Mouse (Mus musculus): ENCODE measurements at regions not wholly inside any gene's neighbourhood (a gene's known extent, or its start where the extent isn't known, plus 50 kb on each side); places are given as distances from the start of the nearest gene placed in this dataset.

- no peaks in the 10 kb centered on the region for H3K27me3 ChIP-seq (ENCODE audit: control insufficient read depth, insufficient read depth, low read length, poor library complexity, severe bottlenecking)
- no peak for DNase-seq (ENCODE audit: low read depth, low spot score)
- no peaks in the 10 kb centered on the region for H3K36me3 ChIP-seq (ENCODE audit: control insufficient read depth, insufficient read depth, low read length, poor library complexity, severe bottlenecking)
These were observed 175.7 kb upstream of the Zfp618 start for GRCm38 (mm10) chr4:62789696-62790095.

- H3K27me3 ChIP-seq (ENCODE audit: control insufficient read depth, insufficient read depth, low read length, poor library complexity, severe bottlenecking), result no peaks in the 10 kb centered on the region
- H3K36me3 ChIP-seq (ENCODE audit: control insufficient read depth, insufficient read depth, low read length, poor library complexity, severe bottlenecking), result no peaks in the 10 kb centered on the region
- DNase-seq (ENCODE audit: low read depth, low spot score), result no peak
These were observed 171.8 kb upstream of the Zfp618 start for GRCm38 (mm10) chr4:62793582-62793981.

GRCm38 (mm10) chr4:62795538-62795937 lies 169.8 kb upstream of the Zfp618 start:
- Histone ChIP-seq H3K36me3 (ENCODE audit: control insufficient read depth, insufficient read depth, low read length, poor library complexity, severe bottlenecking) (no peaks in the 10 kb centered on the region), H3K27me3 (ENCODE audit: control insufficient read depth, insufficient read depth, low read length, poor library complexity, severe bottlenecking) (no peaks in the 10 kb centered on the region)
- no peak for DNase-seq (ENCODE audit: low read depth, low spot score)

GRCm38 (mm10) chr4:62799923-62800322 lies 165.4 kb upstream of the Zfp618 start:
- DNase-seq (ENCODE audit: low read depth, low spot score), result no peak
- Histone ChIP-seq H3K27me3 (ENCODE audit: control insufficient read depth, insufficient read depth, low read length, poor library complexity, severe bottlenecking) (no peaks in the 10 kb centered on the region), H3K36me3 (ENCODE audit: control insufficient read depth, insufficient read depth, low read length, poor library complexity, severe bottlenecking) (no peaks in the 10 kb centered on the region)

GRCm38 (mm10) chr4:62805841-62806240 lies 159.5 kb upstream of the Zfp618 start:
- DNase-seq (ENCODE audit: low read depth, low spot score), result no peak
- Histone ChIP-seq H3K27me3 (ENCODE audit: control insufficient read depth, insufficient read depth, low read length, poor library complexity, severe bottlenecking) (no peaks in the 10 kb centered on the region), H3K36me3 (ENCODE audit: control insufficient read depth, insufficient read depth, low read length, poor library complexity, severe bottlenecking) (no peaks in the 10 kb centered on the region)

GRCm38 (mm10) chr4:62806786-62807185 lies 158.6 kb upstream of the Zfp618 start:
- DNase-seq (ENCODE audit: low read depth, low spot score), result no peak
- no peaks in the 10 kb centered on the region for H3K36me3 ChIP-seq (ENCODE audit: control insufficient read depth, insufficient read depth, low read length, poor library complexity, severe bottlenecking)
- no peaks in the 10 kb centered on the region for H3K27me3 ChIP-seq (ENCODE audit: control insufficient read depth, insufficient read depth, low read length, poor library complexity, severe bottlenecking)

- no peaks in the 10 kb centered on the region for H3K27me3 ChIP-seq (ENCODE audit: control insufficient read depth, insufficient read depth, low read length, poor library complexity, severe bottlenecking)
- no peak for DNase-seq (ENCODE audit: low read depth, low spot score)
- H3K36me3 ChIP-seq (ENCODE audit: control insufficient read depth, insufficient read depth, low read length, poor library complexity, severe bottlenecking), result no peaks in the 10 kb centered on the region
These were observed 157.3 kb upstream of the Zfp618 start for GRCm38 (mm10) chr4:62807926-62808552.

GRCm38 (mm10) chr4:62808553-62808950 lies 156.8 kb upstream of the Zfp618 start:
- H3K27me3 ChIP-seq (ENCODE audit: control insufficient read depth, insufficient read depth, low read length, poor library complexity, severe bottlenecking), result no peaks in the 10 kb centered on the region
- no peaks in the 10 kb centered on the region for H3K36me3 ChIP-seq (ENCODE audit: control insufficient read depth, insufficient read depth, low read length, poor library complexity, severe bottlenecking)
- DNase-seq (ENCODE audit: low read depth, low spot score), result no peak

GRCm38 (mm10) chr4:62809048-62809447 lies 156.3 kb upstream of the Zfp618 start:
- no peak for DNase-seq (ENCODE audit: low read depth, low spot score)
- Histone ChIP-seq H3K27me3 (ENCODE audit: control insufficient read depth, insufficient read depth, low read length, poor library complexity, severe bottlenecking) (no peaks in the 10 kb centered on the region), H3K36me3 (ENCODE audit: control insufficient read depth, insufficient read depth, low read length, poor library complexity, severe bottlenecking) (no peaks in the 10 kb centered on the region)

- H3K27me3 ChIP-seq (ENCODE audit: control insufficient read depth, insufficient read depth, low read length, poor library complexity, severe bottlenecking), result no peaks in the 10 kb centered on the region
- no peaks in the 10 kb centered on the region for H3K36me3 ChIP-seq (ENCODE audit: control insufficient read depth, insufficient read depth, low read length, poor library complexity, severe bottlenecking)
- no peak for DNase-seq (ENCODE audit: low read depth, low spot score)
These were observed 145.5 kb upstream of the Zfp618 start for GRCm38 (mm10) chr4:62819889-62820288.

- no peaks in the 10 kb centered on the region for H3K36me3 ChIP-seq (ENCODE audit: control insufficient read depth, insufficient read depth, low read length, poor library complexity, severe bottlenecking)
- H3K27me3 ChIP-seq (ENCODE audit: control insufficient read depth, insufficient read depth, low read length, poor library complexity, severe bottlenecking), result no peaks in the 10 kb centered on the region
- DNase-seq (ENCODE audit: low read depth, low spot score), result no peak
These were observed 144.1 kb upstream of the Zfp618 start for GRCm38 (mm10) chr4:62821288-62821687.

GRCm38 (mm10) chr4:62822568-62822967 lies 142.8 kb upstream of the Zfp618 start:
- DNase-seq (ENCODE audit: low read depth, low spot score), result peak; percentile 27
- Histone ChIP-seq H3K36me3 (ENCODE audit: control insufficient read depth, insufficient read depth, low read length, poor library complexity, severe bottlenecking) (no peaks in the 10 kb centered on the region), H3K27me3 (ENCODE audit: control insufficient read depth, insufficient read depth, low read length, poor library complexity, severe bottlenecking) (no peaks in the 10 kb centered on the region)

- DNase-seq (ENCODE audit: low read depth, low spot score), result no peak
- Histone ChIP-seq H3K27me3 (ENCODE audit: control insufficient read depth, insufficient read depth, low read length, poor library complexity, severe bottlenecking) (no peaks in the 10 kb centered on the region), H3K36me3 (ENCODE audit: control insufficient read depth, insufficient read depth, low read length, poor library complexity, severe bottlenecking) (no peaks in the 10 kb centered on the region)
These were observed 142.3 kb upstream of the Zfp618 start for GRCm38 (mm10) chr4:62823082-62823481.

- Histone ChIP-seq H3K27me3 (ENCODE audit: control insufficient read depth, insufficient read depth, low read length, poor library complexity, severe bottlenecking) (no peaks in the 10 kb centered on the region), H3K36me3 (ENCODE audit: control insufficient read depth, insufficient read depth, low read length, poor library complexity, severe bottlenecking) (no peaks in the 10 kb centered on the region)
- no peak for DNase-seq (ENCODE audit: low read depth, low spot score)
These were observed 141.7 kb upstream of the Zfp618 start for GRCm38 (mm10) chr4:62823555-62824250.

- no peak for DNase-seq (ENCODE audit: low read depth, low spot score)
- no peaks in the 10 kb centered on the region for H3K27me3 ChIP-seq (ENCODE audit: control insufficient read depth, insufficient read depth, low read length, poor library complexity, severe bottlenecking)
- no peaks in the 10 kb centered on the region for H3K36me3 ChIP-seq (ENCODE audit: control insufficient read depth, insufficient read depth, low read length, poor library complexity, severe bottlenecking)
These were observed 140.8 kb upstream of the Zfp618 start for GRCm38 (mm10) chr4:62824581-62824980.

- Histone ChIP-seq H3K36me3 (ENCODE audit: control insufficient read depth, insufficient read depth, low read length, poor library complexity, severe bottlenecking) (no peaks in the 10 kb centered on the region), H3K27me3 (ENCODE audit: control insufficient read depth, insufficient read depth, low read length, poor library complexity, severe bottlenecking) (no peaks in the 10 kb centered on the region)
- no peak for DNase-seq (ENCODE audit: low read depth, low spot score)
These were observed 140.1 kb upstream of the Zfp618 start for GRCm38 (mm10) chr4:62825256-62825655.
